Mouse (Mus musculus): ENCODE results near the gene Nubp2. TPM values are rescaled to one million over a fixed set of nuclear protein-coding genes. Genes with fewer than 3 reads are reported as not detected.

Nubp2 gene
- total and polyA plus RNA-seq, 3 experiments: 46.9 to 103 (median 92.9) TPM

GRCm38 (mm10) chr17:24850065-24850772, 35.9 kb downstream of the Nubp2 start, which contains the start of gene Fahd1:
Gene Fahd1 (minus strand): TSS chr17:24850364.
- DNase-seq (ENCODE audit: low spot score) (peak; percentile 99), ATAC-seq (ENCODE audit: extremely low read depth, insufficient number of reproducible peaks, low FRiP score, poor library complexity, severe bottlenecking) (peak; percentile 97)
- H3K36me3 ChIP-seq (replicated peaks): peaks cover 40% of the 10 kb centered on the region

GRCm38 (mm10) chr17:24849733-24850064, 36.5 kb downstream of the Nubp2 start:
- Histone ChIP-seq H3K4me3 (ENCODE audit: low read depth, low read length) (peak overlapping the region; percentile 81), H3K27me3 (ENCODE audit: insufficient read depth, low read length) (no peaks in the 10 kb centered on the region), H3K36me3 (replicated peaks) (peaks cover 39% of the 10 kb centered on the region), H3K4me1 (ENCODE audit: insufficient read depth, low read depth, low read length) (peaks cover 17% of the 10 kb centered on the region), H3K9me3 (replicated peaks) (no peaks in the 10 kb centered on the region)
- DNase-seq (ENCODE audit: low spot score): no peak
- no peak for TF ChIP-seq TAL1 (conservative IDR thresholded peaks at IDR 0.05; ENCODE audit: low read depth, low read length)
- peak; percentile 83; the same call in 1 of the 2 replicates for TF ChIP-seq POLR2AphosphoS5 (IDR thresholded peaks at IDR 0.05; ENCODE audit: insufficient replicate concordance, low read depth, low read length)
- no peak for ATAC-seq (ENCODE audit: extremely low read depth, insufficient number of reproducible peaks, low FRiP score, poor library complexity, severe bottlenecking)

More at GRCm38 (mm10) chr17:24850065-24850772, 35.9 kb downstream of the Nubp2 start, which contains the start of gene Fahd1:
- no peaks in the 10 kb centered on the region for H3K9me3 ChIP-seq (replicated peaks)
- peak within 1 kb of the TSS; percentile 81 for H3K4me3 ChIP-seq (ENCODE audit: low read depth, low read length)
- TF ChIP-seq POLR2AphosphoS5 (IDR thresholded peaks at IDR 0.05; ENCODE audit: insufficient replicate concordance, low read depth, low read length) (no peak), GATA1 (IDR thresholded peaks at IDR 0.05; ENCODE audit: borderline replicate concordance, low read length) (no peak), GATA2 (IDR thresholded peaks at IDR 0.05; ENCODE audit: borderline replicate concordance, low read depth, low read length) (no peak)
- H3K27me3 ChIP-seq (ENCODE audit: insufficient read depth, low read length): no peaks in the 10 kb centered on the region
- peaks cover 17% of the 10 kb centered on the region for H3K4me1 ChIP-seq (ENCODE audit: insufficient read depth, low read depth, low read length)

GRCm38 (mm10) chr17:24848600-24849031, 37.5 kb downstream of the Nubp2 start:
- DNase-seq (ENCODE audit: low spot score) (no peak), ATAC-seq (ENCODE audit: extremely low read depth, insufficient number of reproducible peaks, low FRiP score, poor library complexity, severe bottlenecking) (no peak)
- TF ChIP-seq GATA1 (IDR thresholded peaks at IDR 0.05; ENCODE audit: borderline replicate concordance, low read length): no peak
- TF ChIP-seq CTCF (IDR thresholded peaks at IDR 0.05; ENCODE audit: low read depth, low read length): no peak
- TF ChIP-seq POLR2AphosphoS5 (IDR thresholded peaks at IDR 0.05; ENCODE audit: insufficient replicate concordance, low read depth, low read length): no peak
- TF ChIP-seq GATA2 (IDR thresholded peaks at IDR 0.05; ENCODE audit: borderline replicate concordance, low read depth, low read length): no peak
- TF ChIP-seq TAL1 (conservative IDR thresholded peaks at IDR 0.05; ENCODE audit: low read depth, low read length): no peak

GRCm38 (mm10) chr17:24847386-24847785, 38.8 kb downstream of the Nubp2 start:
- DNase-seq (ENCODE audit: low spot score) (no peak), ATAC-seq (ENCODE audit: extremely low read depth, insufficient number of reproducible peaks, low FRiP score, poor library complexity, severe bottlenecking) (no peak)
- H3K9me3 ChIP-seq (replicated peaks): no peaks in the 10 kb centered on the region
- H3K27me3 ChIP-seq (ENCODE audit: insufficient read depth, low read length): no peaks in the 10 kb centered on the region
- H3K36me3 ChIP-seq (replicated peaks): peaks cover 23% of the 10 kb centered on the region
- peaks cover 15% of the 10 kb centered on the region for H3K4me1 ChIP-seq (ENCODE audit: insufficient read depth, low read depth, low read length)
- TF ChIP-seq GATA2 (IDR thresholded peaks at IDR 0.05; ENCODE audit: borderline replicate concordance, low read depth, low read length) (no peak), TAL1 (conservative IDR thresholded peaks at IDR 0.05; ENCODE audit: low read depth, low read length) (no peak), CTCF (IDR thresholded peaks at IDR 0.05; ENCODE audit: low read depth, low read length) (no peak), POLR2AphosphoS5 (IDR thresholded peaks at IDR 0.05; ENCODE audit: insufficient replicate concordance, low read depth, low read length) (no peak), GATA1 (IDR thresholded peaks at IDR 0.05; ENCODE audit: borderline replicate concordance, low read length) (no peak)
- H3K4me3 ChIP-seq (ENCODE audit: low read depth, low read length): no peak overlapping the region

More at GRCm38 (mm10) chr17:24848600-24849031, 37.5 kb downstream of the Nubp2 start:
- peak overlapping the region; percentile 81 for H3K4me3 ChIP-seq (ENCODE audit: low read depth, low read length)
- H3K9me3 ChIP-seq (replicated peaks): no peaks in the 10 kb centered on the region
- peaks cover 17% of the 10 kb centered on the region for H3K4me1 ChIP-seq (ENCODE audit: insufficient read depth, low read depth, low read length)
- H3K36me3 ChIP-seq (replicated peaks): peaks cover 34% of the 10 kb centered on the region
- H3K27me3 ChIP-seq (ENCODE audit: insufficient read depth, low read length): no peaks in the 10 kb centered on the region

GRCm38 (mm10) chr17:24844525-24844924, 41.6 kb downstream of the Nubp2 start:
- peaks cover 20% of the 10 kb centered on the region for H3K36me3 ChIP-seq (replicated peaks)
- DNase-seq (ENCODE audit: low spot score): no peak
- H3K4me3 ChIP-seq (ENCODE audit: low read depth, low read length): no peak overlapping the region
- peaks cover 13% of the 10 kb centered on the region for H3K4me1 ChIP-seq (ENCODE audit: insufficient read depth, low read depth, low read length)
- H3K9me3 ChIP-seq (replicated peaks): no peaks in the 10 kb centered on the region
- no peak for ATAC-seq (ENCODE audit: extremely low read depth, insufficient number of reproducible peaks, low FRiP score, poor library complexity, severe bottlenecking)
- peaks cover 6% of the 10 kb centered on the region; the same call in 1 of the 2 replicates for H3K27me3 ChIP-seq (ENCODE audit: insufficient read depth, low read length)
- TF ChIP-seq GATA1 (IDR thresholded peaks at IDR 0.05; ENCODE audit: borderline replicate concordance, low read length) (no peak), CTCF (IDR thresholded peaks at IDR 0.05; ENCODE audit: low read depth, low read length) (no peak), TAL1 (conservative IDR thresholded peaks at IDR 0.05; ENCODE audit: low read depth, low read length) (no peak), POLR2AphosphoS5 (IDR thresholded peaks at IDR 0.05; ENCODE audit: insufficient replicate concordance, low read depth, low read length) (no peak), GATA2 (IDR thresholded peaks at IDR 0.05; ENCODE audit: borderline replicate concordance, low read depth, low read length) (no peak)

- Histone ChIP-seq H3K4me3 (ENCODE audit: low read depth, low read length) (no peak overlapping the region), H3K4me1 (ENCODE audit: insufficient read depth, low read depth, low read length) (peaks cover 7% of the 10 kb centered on the region), H3K9me3 (replicated peaks) (no peaks in the 10 kb centered on the region), H3K27me3 (ENCODE audit: insufficient read depth, low read length) (peaks cover 6% of the 10 kb centered on the region; the same call in 1 of the 2 replicates), H3K36me3 (replicated peaks) (peaks cover 17% of the 10 kb centered on the region)
- no peak for TF ChIP-seq GATA1 (IDR thresholded peaks at IDR 0.05; ENCODE audit: borderline replicate concordance, low read length)
- no peak for TF ChIP-seq TAL1 (conservative IDR thresholded peaks at IDR 0.05; ENCODE audit: low read depth, low read length)
- no peak for TF ChIP-seq GATA2 (IDR thresholded peaks at IDR 0.05; ENCODE audit: borderline replicate concordance, low read depth, low read length)
- ATAC-seq (ENCODE audit: extremely low read depth, insufficient number of reproducible peaks, low FRiP score, poor library complexity, severe bottlenecking): no peak
- no peak for DNase-seq (ENCODE audit: low spot score)
These were observed 43.5 kb downstream of the Nubp2 start for GRCm38 (mm10) chr17:24842631-24843030.
